Comparison of ENCODE assay signal across 8 mouse cellular contexts in the genomic region with DNA sequence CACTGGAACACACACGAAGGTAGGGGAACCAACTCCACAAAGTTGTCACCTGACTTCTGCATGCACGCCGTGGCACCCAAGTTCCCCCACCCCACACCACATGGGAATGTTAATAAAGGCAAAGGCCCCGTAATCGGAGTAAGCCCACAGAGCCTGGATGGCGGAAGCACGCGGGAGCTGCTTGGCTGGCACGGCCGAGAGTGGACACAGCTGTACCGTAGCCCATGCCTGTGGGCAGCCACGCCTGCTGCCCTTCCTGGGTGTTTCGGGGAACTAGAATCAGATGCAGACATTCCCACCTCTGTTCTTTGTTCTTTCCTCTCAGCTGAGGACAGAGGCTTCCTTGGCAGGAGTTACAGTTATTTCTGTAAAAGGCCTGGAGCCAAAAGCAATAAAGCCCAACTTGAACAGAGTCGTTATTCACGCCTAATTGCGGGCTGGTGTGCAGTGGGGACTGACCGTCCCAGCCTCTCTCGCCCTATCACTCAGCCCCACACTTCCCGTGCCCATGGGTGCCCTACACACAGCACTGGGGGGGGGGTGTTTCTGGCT. TPM values are rescaled to one million over a fixed set of nuclear protein-coding genes. Genes with fewer than 3 reads are reported as not detected.
DNase-seq lines count a peak whose midpoint lies in the region; ATAC-seq and TF ChIP-seq lines count a peak whose summit lies in the region.

No protein-coding gene starts in this region.

- no peaks in the 10 kb centered on the region for H3K27me3 ChIP-seq in spleen, adult 2 months (ENCODE audit: control insufficient read depth, insufficient read depth, low read length)
- no peaks in the 10 kb centered on the region for H3K27me3 ChIP-seq in intestine, embryonic 16.5 days (replicated peaks; ENCODE audit: control insufficient read depth, insufficient read depth, low read length)
- no peaks in the 10 kb centered on the region for H3K27me3 ChIP-seq in limb, embryonic 14.5 days (ENCODE audit: control insufficient read depth, insufficient read depth, low read length)

- TF ChIP-seq POLR2A in spleen, adult 2 months (IDR thresholded peaks at IDR 0.05; ENCODE audit: low read depth, low read length) = no peak
- no peak for TF ChIP-seq POLR2A in limb, embryonic 14.5 days (IDR thresholded peaks at IDR 0.05; ENCODE audit: borderline replicate concordance, extremely low read depth, insufficient read depth, insufficient read length)

- H3K4me1 ChIP-seq in spleen, adult 2 months (ENCODE audit: control insufficient read depth, insufficient read depth, insufficient read length) = no peaks in the 10 kb centered on the region
- H3K4me1 ChIP-seq in intestine, embryonic 16.5 days (ENCODE audit: control insufficient read depth, insufficient read depth, low read length) = peaks cover 56% of the 10 kb centered on the region
- peaks cover 56% of the 10 kb centered on the region for H3K4me1 ChIP-seq in limb, embryonic 14.5 days (ENCODE audit: control insufficient read depth, insufficient read depth, low read length)

- no peaks in the 10 kb centered on the region for H3K9me3 ChIP-seq in intestine, embryonic 16.5 days (ENCODE audit: control insufficient read depth, low read length)
- no peaks in the 10 kb centered on the region for H3K9me3 ChIP-seq in limb, embryonic 14.5 days (ENCODE audit: control insufficient read depth, low read length)

- H3K4me3 ChIP-seq in spleen, adult 2 months (ENCODE audit: extremely low read depth, insufficient read depth, insufficient read length) = no peak overlapping the region
- no peak overlapping the region for H3K4me3 ChIP-seq in intestine, embryonic 16.5 days (ENCODE audit: low read length)
- no peak overlapping the region for H3K4me3 ChIP-seq in limb, embryonic 14.5 days (replicated peaks; ENCODE audit: low read length)

- H3K4me2 ChIP-seq in intestine, embryonic 16.5 days (ENCODE audit: low read depth, low read length) = no peak overlapping the region
- peak overlapping the region; percentile 22; the same call in 1 of the 2 replicates for H3K4me2 ChIP-seq in limb, embryonic 14.5 days (replicated peaks; ENCODE audit: low read depth, low read length, severe bottlenecking)

- no peak for TF ChIP-seq CTCF in spleen, adult 2 months (IDR thresholded peaks at IDR 0.05; ENCODE audit: extremely low read depth, insufficient read depth, insufficient read length, insufficient replicate concordance)

- peak; percentile 35 for DNase-seq in adrenal gland, postnatal 10 days
- DNase-seq in adrenal gland, postnatal 4 days (ENCODE audit: low spot score in 2 of 2) = no peak
- DNase-seq in spleen, adult 2 months (ENCODE audit: low read depth in 1 of 2, low spot score in 2 of 2) = no peak
- no peak for DNase-seq in spleen, postnatal 14 days (ENCODE audit: low spot score in 2 of 2)
- DNase-seq in limb, embryonic 14.5 days (ENCODE audit: low spot score) = peak; percentile 83
- DNase-seq in urinary bladder, postnatal 4 days (ENCODE audit: low spot score in 2 of 2) = no peak

- no peaks in the 10 kb centered on the region for H3K36me3 ChIP-seq in spleen, adult 2 months (ENCODE audit: control insufficient read depth, insufficient read depth, low read length)
- no peaks in the 10 kb centered on the region for H3K36me3 ChIP-seq in intestine, embryonic 16.5 days (ENCODE audit: control insufficient read depth, insufficient read depth, low read length)
- H3K36me3 ChIP-seq in limb, embryonic 14.5 days (ENCODE audit: control insufficient read depth, insufficient read depth, low read length) = peaks cover 33% of the 10 kb centered on the region

- 75% methylated on average over 19 of the region's 19 CpGs for WGBS in spleen, adult 2 months
- 44% methylated on average over 19 of the region's 19 CpGs for WGBS in intestine, embryonic 16.5 days
- WGBS in limb, embryonic 14.5 days = 10% methylated on average over 18 of the region's 19 CpGs

- peak; percentile 52 for ATAC-seq in intestine, embryonic 16.5 days
- ATAC-seq in limb, embryonic 14.5 days (ENCODE audit: low FRiP score, low read depth) = peak; percentile 69
- no peak for ATAC-seq in megakaryocyte progenitor cell, adult 5-6 weeks (replicated peaks; ENCODE audit: poor library complexity)

- 0 out of 2 replicates have a peak overlapping the region, but pooled peaks have one; percentile 1 for H3K27ac ChIP-seq in spleen, adult 2 months (ENCODE audit: insufficient read depth, low read length)
- peak overlapping the region; percentile 74 for H3K27ac ChIP-seq in intestine, embryonic 16.5 days (ENCODE audit: low read length)
- peak overlapping the region; percentile 82 for H3K27ac ChIP-seq in limb, embryonic 14.5 days (replicated peaks; ENCODE audit: low read depth, low read length)

- 0 out of 2 replicates have a peak overlapping the region, but pooled peaks have one; percentile 38 for H3K9ac ChIP-seq in intestine, embryonic 16.5 days (ENCODE audit: low read depth, low read length)
- peak overlapping the region; percentile 29; the same call in 1 of the 2 replicates for H3K9ac ChIP-seq in limb, embryonic 14.5 days (ENCODE audit: low read depth, low read length, severe bottlenecking)

RNA-seq across cellular contexts. Expression of gene Sulf2, which starts 12.8 kb away (rescaled TPM):
- total RNA-seq in adrenal gland, postnatal 10 days (2021) = 10 to 100 TPM; 54.5 to 62.8 TPM
- 10 to 100 TPM; 89.6 to 94.7 TPM for total RNA-seq in adrenal gland, postnatal 4 days (2021)
- polyA plus RNA-seq in spleen, adult 2 months (2012; rRNA removed) = 20.0 and 24.2 TPM in 2 replicates
- 68.4 and 76.3 TPM in 2 replicates for polyA plus RNA-seq in intestine, embryonic 16.5 days (2015; fragmentation: Nextera tagmentation; extraction: Ambion mirVana)
- 294 and 361 TPM in 2 replicates for polyA plus RNA-seq in limb, embryonic 14.5 days (2012; rRNA removed)
- 200 and 235 TPM in 2 replicates for polyA plus RNA-seq in limb, embryonic 14.5 days (2014; fragmentation: Nextera tagmentation; extraction: Ambion mirVana)
- 1.3 and 3.5 TPM in 2 replicates for total RNA-seq in megakaryocyte progenitor cell, adult 5-6 weeks (2015)
- total RNA-seq in megakaryocyte progenitor cell, adult 5-6 weeks (2017) = 0.88 and 1.5 TPM in 2 replicates

Comparison
In these comparisons a context has a peak if more than half of its experiments do, and no peak if none do; other contexts are left out.
1. DNase-seq: peak in adrenal gland, postnatal 10 days (single experiment) and limb, embryonic 14.5 days (single experiment); none in adrenal gland, postnatal 4 days (0 of 2), spleen, adult 2 months (0 of 2), spleen, postnatal 14 days (0 of 2) and urinary bladder, postnatal 4 days (0 of 2).
2. H3K27ac ChIP-seq: peak in every context shown above with its lines; median percentile 82 in limb, embryonic 14.5 days; 74 in intestine, embryonic 16.5 days; 1 in spleen, adult 2 months.
3. RNA of gene Sulf2, which starts 12.8 kb away (total RNA-seq): 89.6 to 94.7 TPM in adrenal gland, postnatal 4 days and 54.5 to 62.8 TPM in adrenal gland, postnatal 10 days; 0.88 to 3.5 TPM in megakaryocyte progenitor cell, adult 5-6 weeks; every median in the first group is over 10 times any median in the second.